Comparison of ENCODE assay signal across 9 mouse cellular contexts in the genomic region with DNA sequence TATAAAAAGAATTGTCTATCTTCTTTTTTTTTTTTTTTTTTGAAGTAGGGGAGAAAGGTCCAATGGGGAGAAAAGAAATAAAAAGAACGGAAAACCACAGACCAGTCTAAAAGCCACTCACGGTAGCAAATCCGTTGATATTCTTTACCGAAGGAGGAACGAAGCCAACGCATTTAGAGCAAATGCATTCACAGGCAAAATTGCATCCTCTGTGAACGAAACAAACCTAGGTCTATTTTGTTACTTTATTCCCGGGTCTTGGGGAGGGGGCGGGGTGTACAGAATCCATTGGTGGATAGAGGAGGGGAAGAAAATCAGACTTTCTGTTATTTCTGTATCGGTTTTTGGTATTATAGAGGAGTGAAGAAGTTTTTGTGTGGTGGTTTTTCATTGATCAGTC.
DNase-seq lines count a peak whose midpoint lies in the region; ATAC-seq and TF ChIP-seq lines count a peak whose summit lies in the region.
"Had no signal": no experiment of that assay in that cellular context is flagged by ENCODE, and none has a peak within 500 bp of the region (broad histone marks: within the 10 kb centered on the region; RNA-seq: fewer than 3 reads in every experiment).

No protein-coding gene starts in this region.

- DNase-seq in heart, embryonic 10.5 days (ENCODE audit: low spot score) = no peak
- no peak for DNase-seq in heart, postnatal 14 days
- DNase-seq in hindbrain, embryonic 10.5 days (ENCODE audit: low spot score) = no peak
- DNase-seq in midbrain, embryonic 11.5 days (ENCODE audit: low spot score, missing footprints) = no peak
- no peak for DNase-seq in layer of hippocampus, adult 18-20 months (ENCODE audit: low spot score in 2 of 2)
- DNase-seq in left cerebral cortex, adult 11 months (ENCODE audit: low spot score) = no peak
- DNase-seq in spleen, postnatal 14 days (ENCODE audit: low spot score in 2 of 2) = no peak

- H3K36me3 ChIP-seq in heart, embryonic 10.5 days = peaks cover 6% of the 10 kb centered on the region; the same call in 1 of the 2 replicates
- H3K36me3 ChIP-seq in E14TG2a.4 (ENCODE audit: insufficient read depth, low read length) = no peaks in the 10 kb centered on the region
- H3K36me3 ChIP-seq in hindbrain, embryonic 10.5 days = peaks cover 8% of the 10 kb centered on the region
- H3K36me3 ChIP-seq in midbrain, embryonic 11.5 days (ENCODE audit: control insufficient read depth, insufficient read depth, low read length) = peaks cover 2% of the 10 kb centered on the region; the same call in 1 of the 2 replicates

- no peaks in the 10 kb centered on the region for H3K9me3 ChIP-seq in heart, embryonic 10.5 days
- H3K9me3 ChIP-seq in E14TG2a.4 (ENCODE audit: low read length) = no peaks in the 10 kb centered on the region
- H3K9me3 ChIP-seq in hindbrain, embryonic 10.5 days = no peaks in the 10 kb centered on the region
- no peaks in the 10 kb centered on the region for H3K9me3 ChIP-seq in midbrain, embryonic 11.5 days (ENCODE audit: control insufficient read depth, low read length)

- WGBS in heart, embryonic 10.5 days = 3% methylated on average over 10 of the region's 10 CpGs
- WGBS in hindbrain, embryonic 10.5 days = under 1% methylated on average over 10 of the region's 10 CpGs
- WGBS in midbrain, embryonic 11.5 days = under 1% methylated on average over 10 of the region's 10 CpGs

- peaks cover 36% of the 10 kb centered on the region for H3K4me1 ChIP-seq in heart, embryonic 10.5 days
- peaks cover 55% of the 10 kb centered on the region for H3K4me1 ChIP-seq in E14TG2a.4 (replicated peaks; ENCODE audit: low read depth, low read length)
- peaks cover 67% of the 10 kb centered on the region for H3K4me1 ChIP-seq in hindbrain, embryonic 10.5 days (replicated peaks)
- H3K4me1 ChIP-seq in midbrain, embryonic 11.5 days (ENCODE audit: control insufficient read depth, insufficient read depth, low read length) = peaks cover 29% of the 10 kb centered on the region

- ATAC-seq in midbrain, embryonic 11.5 days (ENCODE audit: low FRiP score) = no peak
- ATAC-seq: Patski had no signal

- peak overlapping the region; percentile 87 for H3K27ac ChIP-seq in heart, embryonic 10.5 days
- H3K27ac ChIP-seq in hindbrain, embryonic 10.5 days = peak overlapping the region; percentile 93
- H3K27ac ChIP-seq in midbrain, embryonic 11.5 days (ENCODE audit: low read depth, low read length) = no peak overlapping the region

- H3K27me3 ChIP-seq in heart, embryonic 10.5 days (ENCODE audit: insufficient read depth, poor library complexity, severe bottlenecking) = peaks cover 8% of the 10 kb centered on the region; the same call in 1 of the 2 replicates
- peaks cover 86% of the 10 kb centered on the region for H3K27me3 ChIP-seq in E14TG2a.4 (ENCODE audit: insufficient read depth, low read length)
- H3K27me3 ChIP-seq in hindbrain, embryonic 10.5 days (ENCODE audit: insufficient read depth, poor library complexity, severe bottlenecking) = peaks cover 56% of the 10 kb centered on the region
- peaks cover 38% of the 10 kb centered on the region for H3K27me3 ChIP-seq in midbrain, embryonic 11.5 days (ENCODE audit: control insufficient read depth, insufficient read depth, low read length)
- H3K27me3 ChIP-seq: Patski had no signal

- TF ChIP-seq CTCF in E14TG2a.4 (conservative IDR thresholded peaks at IDR 0.05; ENCODE audit: low read length) = no peak

- H3K9ac ChIP-seq in midbrain, embryonic 11.5 days (ENCODE audit: low read length) = no peak overlapping the region

- intact Hi-C loops in heart, postnatal 14 days (cut with DNase I) = loop anchor here (1.0 to 10.0 kb wide), 7 partner anchors 211 to 1604 kb away; no protein-coding TSS in a partner anchor

- H3K4me2 ChIP-seq in midbrain, embryonic 11.5 days = peak overlapping the region; percentile 44

- H3K4me3 ChIP-seq in heart, embryonic 10.5 days = peak overlapping the region; percentile 55
- H3K4me3 ChIP-seq in E14TG2a.4 (replicated peaks; ENCODE audit: low read length) = peak overlapping the region; percentile 52; the same call in 1 of the 2 replicates
- H3K4me3 ChIP-seq in hindbrain, embryonic 10.5 days = peak overlapping the region; percentile 52
- no peak overlapping the region for H3K4me3 ChIP-seq in midbrain, embryonic 11.5 days (ENCODE audit: low read depth, low read length)
